8 mouse cellular contexts compared by ENCODE assay signal in genomic region chr10:60351761-60352455, GRCm38 (mm10). TPM values are rescaled to one million over a fixed set of nuclear protein-coding genes. Genes with fewer than 3 reads are reported as not detected.
DNase-seq lines count a peak whose midpoint lies in the region; ATAC-seq and TF ChIP-seq lines count a peak whose summit lies in the region.

No protein-coding gene starts in this region.

- no peak overlapping the region for H3K4me2 ChIP-seq in midbrain, embryonic 16.5 days (ENCODE audit: low read length)
- no peak overlapping the region; the same call in 1 of the 2 replicates for H3K4me2 ChIP-seq in heart, embryonic 14.5 days (ENCODE audit: low read length)
- H3K4me2 ChIP-seq in kidney, postnatal 0 days (ENCODE audit: low read length), result peak overlapping the region; percentile 18
- H3K4me2 ChIP-seq in stomach, embryonic 16.5 days (ENCODE audit: low read depth, low read length), result peak overlapping the region; percentile 57

- DNase-seq in midbrain, embryonic 10.5 days (ENCODE audit: low spot score), result peak; percentile 42
- DNase-seq in embryo, embryonic 9.5 days (ENCODE audit: extremely low spot score), result peak; percentile 70
- DNase-seq in kidney, postnatal 0 days (ENCODE audit: low spot score), result peak; percentile 85
- peak; percentile 84 to 93 for DNase-seq in lung, postnatal 4 days
- DNase-seq in cerebellum, adult 11 months, result no peak

- ATAC-seq in midbrain, embryonic 16.5 days, result no peak; the same call in 1 of the 2 replicates
- ATAC-seq in heart, embryonic 14.5 days (ENCODE audit: insufficient number of reproducible peaks, insufficient read depth, low FRiP score, low read depth), result peak; percentile 47; the same call in 1 of the 2 replicates
- ATAC-seq in kidney, postnatal 0 days (replicated peaks; ENCODE audit: low FRiP score, low read depth), result peak; percentile 51
- ATAC-seq in stomach, embryonic 16.5 days (ENCODE audit: insufficient read depth, low FRiP score), result peak; percentile 74

- peaks cover 63% of the 10 kb centered on the region for H3K4me1 ChIP-seq in midbrain, embryonic 10.5 days
- H3K4me1 ChIP-seq in midbrain, embryonic 16.5 days (ENCODE audit: control insufficient read depth, insufficient read depth, low read length), result peaks cover 4% of the 10 kb centered on the region; the same call in 1 of the 2 replicates
- H3K4me1 ChIP-seq in heart, embryonic 14.5 days (ENCODE audit: control insufficient read depth in 2 of 2, insufficient read depth in 2 of 2, low read length in 2 of 2), result peaks cover 14 to 16% of the 10 kb centered on the region in 2 experiments
- H3K4me1 ChIP-seq in kidney, postnatal 0 days (replicated peaks; ENCODE audit: insufficient read depth, low read length), result peaks cover 10% of the 10 kb centered on the region
- peaks cover 60% of the 10 kb centered on the region for H3K4me1 ChIP-seq in stomach, embryonic 16.5 days (ENCODE audit: control insufficient read depth, insufficient read depth, low read length)

- peak overlapping the region; percentile 72 for H3K27ac ChIP-seq in midbrain, embryonic 10.5 days (replicated peaks)
- H3K27ac ChIP-seq in midbrain, embryonic 16.5 days (ENCODE audit: low read length), result no peak overlapping the region
- peak overlapping the region; percentile 76 to 77 for H3K27ac ChIP-seq in heart, embryonic 14.5 days (replicated peaks in 1 of 2; ENCODE audit: control insufficient read depth in 1 of 2, insufficient read depth in 1 of 2, low read depth in 2 of 2, low read length in 2 of 2)
- H3K27ac ChIP-seq in kidney, postnatal 0 days, result peak overlapping the region; percentile 82
- peak overlapping the region; percentile 97 for H3K27ac ChIP-seq in stomach, embryonic 16.5 days (ENCODE audit: low read length)

- 41% methylated on average over 7 of the region's 7 CpGs for WGBS in midbrain, embryonic 10.5 days
- 32% methylated on average over 7 of the region's 7 CpGs for WGBS in midbrain, embryonic 16.5 days
- WGBS in heart, embryonic 14.5 days, result 33% methylated on average over 7 of the region's 7 CpGs
- 26% methylated on average over 7 of the region's 7 CpGs for WGBS in kidney, postnatal 0 days
- 12% methylated on average over 7 of the region's 7 CpGs for WGBS in stomach, embryonic 16.5 days

- peaks cover 26% of the 10 kb centered on the region for H3K27me3 ChIP-seq in midbrain, embryonic 10.5 days (ENCODE audit: low read depth, poor library complexity, severe bottlenecking)
- peaks cover 5% of the 10 kb centered on the region for H3K27me3 ChIP-seq in midbrain, embryonic 16.5 days (ENCODE audit: control insufficient read depth, insufficient read depth, low read depth, low read length)
- peaks cover 7% of the 10 kb centered on the region; the same call in 1 of the 2 replicates for H3K27me3 ChIP-seq in heart, embryonic 14.5 days (ENCODE audit: control insufficient read depth, insufficient read depth, low read length)
- 0 out of 2 replicates have a peak, but pooled peaks cover 2% of the 10 kb centered on the region for H3K27me3 ChIP-seq in kidney, postnatal 0 days (ENCODE audit: insufficient read depth, low read length)
- H3K27me3 ChIP-seq in stomach, embryonic 16.5 days (ENCODE audit: control insufficient read depth, insufficient read depth, low read length), result 0 out of 2 replicates have a peak, but pooled peaks cover 3% of the 10 kb centered on the region

- H3K9ac ChIP-seq in midbrain, embryonic 16.5 days (ENCODE audit: low read depth, low read length), result no peak overlapping the region
- no peak overlapping the region for H3K9ac ChIP-seq in heart, embryonic 14.5 days (ENCODE audit: low read length)
- H3K9ac ChIP-seq in kidney, postnatal 0 days (ENCODE audit: low read depth, low read length), result no peak overlapping the region
- peak overlapping the region; percentile 43 for H3K9ac ChIP-seq in stomach, embryonic 16.5 days (ENCODE audit: low read length)

- no peak overlapping the region for H3K4me3 ChIP-seq in midbrain, embryonic 10.5 days
- no peak overlapping the region for H3K4me3 ChIP-seq in midbrain, embryonic 16.5 days (ENCODE audit: low read depth, low read length)
- no peak overlapping the region for H3K4me3 ChIP-seq in heart, embryonic 14.5 days (ENCODE audit: control insufficient read depth in 1 of 2, insufficient read depth in 1 of 2, low read depth in 1 of 2, low read length in 2 of 2)
- H3K4me3 ChIP-seq in kidney, postnatal 0 days (replicated peaks; ENCODE audit: low read depth, low read length), result no peak overlapping the region
- H3K4me3 ChIP-seq in stomach, embryonic 16.5 days (replicated peaks; ENCODE audit: low read length), result 0 out of 2 replicates have a peak overlapping the region, but pooled peaks have one; percentile 2

- H3K36me3 ChIP-seq in midbrain, embryonic 10.5 days, result no peaks in the 10 kb centered on the region
- H3K36me3 ChIP-seq in midbrain, embryonic 16.5 days (ENCODE audit: control insufficient read depth, insufficient read depth, low read length), result no peaks in the 10 kb centered on the region
- no peaks in the 10 kb centered on the region for H3K36me3 ChIP-seq in heart, embryonic 14.5 days (ENCODE audit: control insufficient read depth, insufficient read depth, low read length)
- no peaks in the 10 kb centered on the region for H3K36me3 ChIP-seq in kidney, postnatal 0 days (ENCODE audit: insufficient read depth, low read length)
- H3K36me3 ChIP-seq in stomach, embryonic 16.5 days (ENCODE audit: control insufficient read depth, insufficient read depth, low read length), result no peaks in the 10 kb centered on the region

- no peak for TF ChIP-seq CTCF in kidney, postnatal 0 days (IDR thresholded peaks at IDR 0.05; ENCODE audit: low read depth)

- H3K9me3 ChIP-seq in midbrain, embryonic 10.5 days (replicated peaks), result no peaks in the 10 kb centered on the region
- no peaks in the 10 kb centered on the region for H3K9me3 ChIP-seq in midbrain, embryonic 16.5 days (replicated peaks; ENCODE audit: control insufficient read depth, low read length, poor library complexity, severe bottlenecking)
- H3K9me3 ChIP-seq in heart, embryonic 14.5 days (ENCODE audit: control insufficient read depth, low read length), result no peaks in the 10 kb centered on the region
- H3K9me3 ChIP-seq in kidney, postnatal 0 days (replicated peaks; ENCODE audit: low read length), result no peaks in the 10 kb centered on the region
- H3K9me3 ChIP-seq in stomach, embryonic 16.5 days (replicated peaks; ENCODE audit: control insufficient read depth, low read length), result no peaks in the 10 kb centered on the region

RNA-seq across cellular contexts. Expression of gene Vsir, which starts 5.3 kb away (rescaled TPM):
- polyA plus RNA-seq in midbrain, embryonic 10.5 days (2016; fragmentation: Nextera tagmentation; extraction: Ambion mirVana), result 1.9 and 2.3 TPM in 2 replicates
- 1.5 and 1.8 TPM in 2 replicates for polyA plus RNA-seq in midbrain, embryonic 16.5 days (2015; fragmentation: Nextera tagmentation; extraction: Ambion mirVana)
- 2.3 and 2.7 TPM in 2 replicates for polyA plus RNA-seq in heart, embryonic 14.5 days (2014; fragmentation: Nextera tagmentation; extraction: Ambion mirVana)
- 3.4 and 3.7 TPM in 2 replicates for polyA plus RNA-seq in kidney, postnatal 0 days (2015; fragmentation: Nextera tagmentation; extraction: Ambion mirVana)
- 6.6 and 8.5 TPM in 2 replicates for polyA plus RNA-seq in stomach, embryonic 16.5 days (2015; fragmentation: Nextera tagmentation; extraction: Ambion mirVana)

RNA-seq across cellular contexts. Expression of gene Gm17455, which starts 47.6 kb away (rescaled TPM):
- 3.7 and 5.5 TPM in 2 replicates for polyA plus RNA-seq in midbrain, embryonic 10.5 days (2016; fragmentation: Nextera tagmentation; extraction: Ambion mirVana)
- 9.4 and 13.9 TPM in 2 replicates for polyA plus RNA-seq in midbrain, embryonic 16.5 days (2015; fragmentation: Nextera tagmentation; extraction: Ambion mirVana)
- not detected in 2 replicates for polyA plus RNA-seq in heart, embryonic 14.5 days (2014; fragmentation: Nextera tagmentation; extraction: Ambion mirVana)
- polyA plus RNA-seq in kidney, postnatal 0 days (2015; fragmentation: Nextera tagmentation; extraction: Ambion mirVana), result 0.74 and 0.84 TPM in 2 replicates
- polyA plus RNA-seq in stomach, embryonic 16.5 days (2015; fragmentation: Nextera tagmentation; extraction: Ambion mirVana), result 0.76 TPM in 1 of 2 replicates, not detected in the other

Comparison
In these comparisons a context has a peak if more than half of its experiments do, and no peak if none do; other contexts are left out.
1. H3K4me2 ChIP-seq: peak in kidney, postnatal 0 days (single experiment) and stomach, embryonic 16.5 days (single experiment); none in midbrain, embryonic 16.5 days (single experiment) and heart, embryonic 14.5 days (single experiment).